Mouse (Mus musculus) embryonic facial prominence, embryonic 12.5 days (tissue): ENCODE measurements at regions not wholly inside any gene's neighbourhood (a gene's known extent, or its start where the extent isn't known, plus 50 kb on each side); places are given as distances from the start of the nearest gene placed in this dataset.

Experiments
- ATAC-seq: fragments of 200-750 bp; cut with Nextera tagmentation; 2 replicates; pipeline ENCODE4 v1.8.0; 2017; ENCODE audit not compliant: insufficient number of reproducible peaks, insufficient read depth, low FRiP score, low TSS enrichment
- H3K27ac ChIP-seq: fragments of 300-500 bp; sonication (generic); 2 replicates; pipeline ENCODE4 v1.5.1; 2016; ENCODE audit warnings: mild to moderate bottlenecking
- H3K27me3 ChIP-seq: fragments of 300-500 bp; sonication (generic); 2 replicates; pipeline ENCODE4 v1.6.1; 2016; ENCODE audit warnings: mild to moderate bottlenecking, moderate library complexity
- H3K36me3 ChIP-seq: fragments of 300-500 bp; sonication (generic); 2 replicates; pipeline ENCODE4 v1.6.1; 2016; ENCODE audit warnings: mild to moderate bottlenecking
- H3K4me1 ChIP-seq: fragments of 300-500 bp; sonication (generic); 2 replicates; pipeline ENCODE4 v1.6.1; 2016
- H3K4me2 ChIP-seq: fragments of 300-500 bp; sonication (generic); replicated peaks from 2 replicates; pipeline ENCODE4 v1.6.1; 2016; ENCODE audit warnings: mild to moderate bottlenecking, moderate library complexity
- H3K4me3 ChIP-seq: fragments of 300-500 bp; sonication (generic); 2 replicates; pipeline ENCODE4 v1.5.1; 2016; ENCODE audit warnings: mild to moderate bottlenecking
- H3K9ac ChIP-seq: fragments of 300-500 bp; sonication (generic); 2 replicates; pipeline ENCODE4 v1.6.1; 2016; ENCODE audit warnings: mild to moderate bottlenecking, moderate library complexity
- H3K9me3 ChIP-seq: fragments of 300-500 bp; sonication (generic); 2 replicates; pipeline ENCODE4 v1.6.1; 2016; ENCODE audit warnings: mild to moderate bottlenecking, moderate library complexity
- WGBS: fragments of 180-500 bp; shearing (Covaris S2); methylation state at CpG from one replicate; pipeline ENCODE4 v1.1.7; 2016; 5-methylcytosine and 5-hydroxymethylcytosine counted together

- no peak for ATAC-seq
- H3K9me3 ChIP-seq, result no peaks in the 10 kb centered on the region
- H3K4me2 ChIP-seq, result no peak overlapping the region
- H3K27ac ChIP-seq, result no peak overlapping the region
- H3K9ac ChIP-seq, result no peak overlapping the region
- H3K4me3 ChIP-seq, result no peak overlapping the region
- WGBS, result 84% methylated on average over 11 of the region's 11 CpGs
- H3K36me3 ChIP-seq, result no peaks in the 10 kb centered on the region
- no peaks in the 10 kb centered on the region for H3K27me3 ChIP-seq
- H3K4me1 ChIP-seq, result no peaks in the 10 kb centered on the region
Observed at GRCm38 (mm10) chr4:47534959-47535358, 60.5 kb downstream of the Sec61b start.

GRCm38 (mm10) chr4:47567694-47568093 is 93.2 kb downstream of the Sec61b start:
- H3K27me3 ChIP-seq, result no peaks in the 10 kb centered on the region
- no peak overlapping the region for H3K4me2 ChIP-seq
- H3K36me3 ChIP-seq, result no peaks in the 10 kb centered on the region
- no peak overlapping the region for H3K9ac ChIP-seq
- no peak for ATAC-seq
- no peak overlapping the region for H3K4me3 ChIP-seq
- no peaks in the 10 kb centered on the region for H3K4me1 ChIP-seq
- H3K27ac ChIP-seq, result no peak overlapping the region
- H3K9me3 ChIP-seq, result no peaks in the 10 kb centered on the region
- 81% methylated on average over 3 of the region's 3 CpGs for WGBS

GRCm38 (mm10) chr4:47570846-47571245 is 96.4 kb downstream of the Sec61b start:
- Histone ChIP-seq H3K27ac (no peak overlapping the region), H3K4me1 (no peaks in the 10 kb centered on the region), H3K36me3 (no peaks in the 10 kb centered on the region), H3K4me2 (no peak overlapping the region), H3K9ac (no peak overlapping the region), H3K4me3 (no peak overlapping the region), H3K9me3 (no peaks in the 10 kb centered on the region), H3K27me3 (no peaks in the 10 kb centered on the region)
- 89% methylated on average over 5 of the region's 5 CpGs for WGBS
- ATAC-seq, result no peak

GRCm38 (mm10) chr4:47576011-47576410 is 101.6 kb downstream of the Sec61b start:
- no peaks in the 10 kb centered on the region for H3K36me3 ChIP-seq

GRCm38 (mm10) chr4:47577490-47577889 is 103.0 kb downstream of the Sec61b start:
- no peaks in the 10 kb centered on the region for H3K27me3 ChIP-seq
- H3K4me1 ChIP-seq, result no peaks in the 10 kb centered on the region
- no peak overlapping the region for H3K4me3 ChIP-seq
- H3K9me3 ChIP-seq, result no peaks in the 10 kb centered on the region
- no peak overlapping the region for H3K27ac ChIP-seq
- H3K4me2 ChIP-seq, result no peak overlapping the region
- ATAC-seq, result no peak
- WGBS, result 82% methylated on average over 3 of the region's 3 CpGs
- H3K9ac ChIP-seq, result no peak overlapping the region
- no peaks in the 10 kb centered on the region for H3K36me3 ChIP-seq

More at GRCm38 (mm10) chr4:47576011-47576410, 101.6 kb downstream of the Sec61b start:
- H3K4me3 ChIP-seq, result no peak overlapping the region
- no peak overlapping the region for H3K27ac ChIP-seq
- no peak overlapping the region for H3K4me2 ChIP-seq
- H3K4me1 ChIP-seq, result no peaks in the 10 kb centered on the region
- H3K9me3 ChIP-seq, result no peaks in the 10 kb centered on the region
- H3K27me3 ChIP-seq, result no peaks in the 10 kb centered on the region
- no peak for ATAC-seq
- 84% methylated on average over 4 of the region's 4 CpGs for WGBS
- H3K9ac ChIP-seq, result no peak overlapping the region

GRCm38 (mm10) chr4:47578637-47579036 is 104.2 kb downstream of the Sec61b start:
- H3K9me3 ChIP-seq, result no peaks in the 10 kb centered on the region
- H3K36me3 ChIP-seq, result no peaks in the 10 kb centered on the region
- no peak overlapping the region for H3K4me3 ChIP-seq
- H3K9ac ChIP-seq, result no peak overlapping the region
- no peaks in the 10 kb centered on the region for H3K4me1 ChIP-seq
- ATAC-seq, result no peak
- H3K27ac ChIP-seq, result no peak overlapping the region
- no peak overlapping the region for H3K4me2 ChIP-seq
- no peaks in the 10 kb centered on the region for H3K27me3 ChIP-seq
- 76% methylated on average over 10 of the region's 10 CpGs for WGBS

GRCm38 (mm10) chr4:47580556-47580955 is 106.1 kb downstream of the Sec61b start:
- Histone ChIP-seq H3K9ac (no peak overlapping the region), H3K4me2 (no peak overlapping the region), H3K27ac (no peak overlapping the region), H3K9me3 (no peaks in the 10 kb centered on the region), H3K27me3 (no peaks in the 10 kb centered on the region), H3K4me1 (no peaks in the 10 kb centered on the region), H3K36me3 (no peaks in the 10 kb centered on the region), H3K4me3 (no peak overlapping the region)
- ATAC-seq, result no peak
- 90% methylated on average over 5 of the region's 5 CpGs for WGBS

GRCm38 (mm10) chr4:47587256-47587655 is 112.8 kb downstream of the Sec61b start:
- Histone ChIP-seq H3K4me2 (no peak overlapping the region), H3K36me3 (no peaks in the 10 kb centered on the region), H3K9ac (no peak overlapping the region), H3K9me3 (no peaks in the 10 kb centered on the region), H3K4me1 (no peaks in the 10 kb centered on the region), H3K27me3 (no peaks in the 10 kb centered on the region), H3K4me3 (no peak overlapping the region), H3K27ac (no peak overlapping the region)
- no peak for ATAC-seq
- 40% methylated on average over 5 of the region's 5 CpGs for WGBS

- H3K36me3 ChIP-seq, result no peaks in the 10 kb centered on the region
- 0 out of 2 replicates have a peak, but pooled peaks cover 2% of the 10 kb centered on the region for H3K27me3 ChIP-seq
- no peaks in the 10 kb centered on the region for H3K4me1 ChIP-seq
- ATAC-seq, result no peak
- no peak overlapping the region for H3K27ac ChIP-seq
- no peak overlapping the region for H3K4me2 ChIP-seq
- H3K9me3 ChIP-seq, result no peaks in the 10 kb centered on the region
- 78% methylated on average over 11 of the region's 11 CpGs for WGBS
- no peak overlapping the region for H3K9ac ChIP-seq
- H3K4me3 ChIP-seq, result no peak overlapping the region
Observed at GRCm38 (mm10) chr4:47592271-47592986, 118.0 kb downstream of the Sec61b start.

- ATAC-seq, result no peak
- Histone ChIP-seq H3K4me3 (no peak overlapping the region), H3K4me1 (no peaks in the 10 kb centered on the region), H3K9me3 (no peaks in the 10 kb centered on the region), H3K27ac (no peak overlapping the region), H3K27me3 (0 out of 2 replicates have a peak, but pooled peaks cover 2% of the 10 kb centered on the region), H3K4me2 (no peak overlapping the region), H3K36me3 (no peaks in the 10 kb centered on the region), H3K9ac (no peak overlapping the region)
- 85% methylated on average over 7 of the region's 7 CpGs for WGBS
Observed at GRCm38 (mm10) chr4:47593155-47593554, 118.7 kb downstream of the Sec61b start.

- no peak for ATAC-seq
- Histone ChIP-seq H3K27me3 (0 out of 2 replicates have a peak, but pooled peaks cover 2% of the 10 kb centered on the region), H3K4me2 (no peak overlapping the region), H3K36me3 (no peaks in the 10 kb centered on the region), H3K9ac (no peak overlapping the region), H3K9me3 (no peaks in the 10 kb centered on the region), H3K4me1 (no peaks in the 10 kb centered on the region), H3K27ac (no peak overlapping the region), H3K4me3 (no peak overlapping the region)
- 84% methylated on average over 6 of the region's 6 CpGs for WGBS
Observed at GRCm38 (mm10) chr4:47594171-47594570, 119.7 kb downstream of the Sec61b start.

- no peaks in the 10 kb centered on the region for H3K9me3 ChIP-seq
- ATAC-seq, result no peak
- no peak overlapping the region for H3K4me2 ChIP-seq
Observed at GRCm38 (mm10) chr4:47595841-47596240, 121.4 kb downstream of the Sec61b start.

More at GRCm38 (mm10) chr4:47595841-47596240, 121.4 kb downstream of the Sec61b start:
- Histone ChIP-seq H3K27ac (no peak overlapping the region), H3K9ac (no peak overlapping the region), H3K4me3 (no peak overlapping the region), H3K27me3 (0 out of 2 replicates have a peak, but pooled peaks cover 2% of the 10 kb centered on the region), H3K4me1 (no peaks in the 10 kb centered on the region), H3K36me3 (no peaks in the 10 kb centered on the region)
- WGBS, result 85% methylated on average over 10 of the region's 10 CpGs
